ENCODE assay signal across 8 mouse cellular contexts in the genomic region with DNA sequence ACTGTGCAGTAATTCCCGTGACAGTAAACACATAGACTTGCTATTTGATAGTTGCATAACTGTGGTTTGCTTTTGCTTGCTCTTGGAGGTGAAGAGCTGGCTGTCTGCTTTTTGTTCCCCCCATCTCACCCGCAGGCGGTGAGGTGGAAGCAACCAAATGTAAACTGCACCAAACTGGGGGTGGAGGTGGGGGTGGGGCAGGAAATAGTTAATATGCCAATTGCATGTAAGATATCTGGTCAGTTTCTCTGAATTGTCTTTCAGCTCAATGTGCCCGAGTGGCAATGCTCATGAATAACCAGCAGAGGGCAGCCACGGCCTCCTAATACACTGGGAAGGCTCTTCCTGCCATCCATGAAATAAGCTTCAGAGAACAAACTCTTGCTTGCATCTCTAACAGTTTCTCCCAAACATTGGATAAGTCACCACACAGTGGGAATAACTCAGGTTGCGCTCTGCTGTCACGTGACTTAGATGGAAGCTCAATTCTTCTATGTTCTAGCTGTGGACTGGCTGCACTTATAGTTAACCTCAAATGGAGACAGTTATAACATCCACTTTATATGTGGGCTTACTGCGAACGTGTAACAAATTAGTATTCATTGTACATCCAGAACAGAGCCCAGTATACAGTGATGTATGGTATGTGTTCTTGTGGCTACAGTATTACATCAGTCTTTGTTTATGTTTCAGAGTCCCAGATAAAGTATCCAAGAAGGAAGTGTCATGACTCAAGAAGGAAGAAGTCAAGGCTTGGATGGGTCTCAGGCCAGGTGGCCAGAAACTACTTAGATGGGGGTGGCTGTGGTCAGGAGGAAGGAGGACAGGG.
DNase-seq lines count a peak whose midpoint lies in the region; TF ChIP-seq lines count a peak whose summit lies in the region.

No protein-coding gene starts in this region.

- DNase-seq in CH12.LX (ENCODE audit: extremely low read depth), result peak; percentile 61
- peak; percentile 15 to 37 for DNase-seq in adrenal gland, postnatal 4 days (ENCODE audit: low spot score in 2 of 2)
- peak; percentile 61 to 68 for DNase-seq in heart, postnatal 36 days
- peak; percentile 46 to 84 for DNase-seq in layer of hippocampus, adult 18-20 months (ENCODE audit: low spot score in 2 of 2)
- DNase-seq in lung, postnatal 10 days, result peak; percentile 80
- peak; percentile 49 for DNase-seq in retina, postnatal 7 days (ENCODE audit: low read depth, low spot score)
- peak; percentile 47 to 64 for DNase-seq in urinary bladder, postnatal 4 days (ENCODE audit: low spot score in 2 of 2)

- no peaks in the 10 kb centered on the region for H3K27me3 ChIP-seq in CH12.LX (replicated peaks)

- TF ChIP-seq POLR2A in CH12.LX (IDR thresholded peaks at IDR 0.05; ENCODE audit: low read depth, low read length), result no peak
- no peak for TF ChIP-seq POLR2A in embryonic fibroblast, embryonic 13.5 days (IDR thresholded peaks at IDR 0.05; ENCODE audit: low read depth, low read length)

- no peak overlapping the region for H3K4me2 ChIP-seq in CH12.LX (ENCODE audit: insufficient read depth, low read depth, poor library complexity, severe bottlenecking)

- no peak overlapping the region for H3K27ac ChIP-seq in CH12.LX (ENCODE audit: insufficient read depth, low read depth)
- H3K27ac ChIP-seq in embryonic fibroblast, embryonic 13.5 days (ENCODE audit: insufficient read depth, low read length), result no peak overlapping the region

- H3K4me3 ChIP-seq in CH12.LX (replicated peaks in 1 of 3; ENCODE audit: low read depth in 2 of 3, low read length in 2 of 3, poor library complexity in 1 of 3), result no peak overlapping the region
- no peak overlapping the region for H3K4me3 ChIP-seq in embryonic fibroblast, embryonic 13.5 days (ENCODE audit: insufficient read depth, low read length)

- no peaks in the 10 kb centered on the region for H3K79me2 ChIP-seq in CH12.LX (replicated peaks; ENCODE audit: control insufficient read depth, extremely low read depth, insufficient read depth, poor library complexity, severe bottlenecking)

- intact Hi-C loops in heart, postnatal 36 days (cut with DNase I), result loop anchor here (1.0 to 10.0 kb wide), 2 partner anchors 352 to 635 kb away; partner anchors contain the start of gene Wdr70

- no peaks in the 10 kb centered on the region for H3K36me3 ChIP-seq in CH12.LX (replicated peaks in 1 of 2; ENCODE audit: control insufficient read depth in 1 of 2, insufficient read depth in 1 of 2, low read length in 1 of 2)

- peak; percentile 89 for TF ChIP-seq RAD21 in CH12.LX (IDR thresholded peaks at IDR 0.05; ENCODE audit: low read depth, low read length)

- no peaks in the 10 kb centered on the region for H3K9me3 ChIP-seq in CH12.LX (replicated peaks; ENCODE audit: low read length)

- peak; percentile 77 to 82 for TF ChIP-seq CTCF in CH12.LX (conservative IDR thresholded peaks at IDR 0.05 in 1 of 2, IDR thresholded peaks at IDR 0.05 in 1 of 2; ENCODE audit: low read depth in 2 of 2, low read length in 2 of 2)
- TF ChIP-seq CTCF in embryonic fibroblast, embryonic 13.5 days (IDR thresholded peaks at IDR 0.05; ENCODE audit: borderline replicate concordance, insufficient read depth, low read length), result peak; percentile 65; the same call in 1 of the 2 replicates

- no peak for TF ChIP-seq EP300 in CH12.LX (IDR thresholded peaks at IDR 0.05; ENCODE audit: low read length)

- H3K4me1 ChIP-seq in CH12.LX (ENCODE audit: control insufficient read depth in 1 of 2, insufficient read depth in 2 of 2), result peaks cover 5 to 26% of the 10 kb centered on the region in 2 experiments; a peak in 2 of 4 replicates
- peaks cover 2% of the 10 kb centered on the region for H3K4me1 ChIP-seq in embryonic fibroblast, embryonic 13.5 days (ENCODE audit: control insufficient read depth, insufficient read depth, low read length)

- in situ Hi-C loops in CH12.LX (cut with MboI; ENCODE audit: low pct_ligation_motif_present, low pct_unique_long_range_greater_than_20kb, low sequenced_read_pairs), result loop anchor here (25.0 kb wide), 2 partner anchors 352 to 577 kb away; partner anchors contain the start of gene Gdnf

- dilution Hi-C loops in CH12.LX (cut with MboI; ENCODE audit: extremely low pct_ligation_motif_present, extremely low pct_unique_long_range_greater_than_20kb, low sequenced_read_pairs), result no loop called here

- no peak overlapping the region for H3K9ac ChIP-seq in CH12.LX (ENCODE audit: insufficient read depth, low read depth)

TF ChIP-seq in CH12.LX, 34 proteins besides CTCF, POLR2A, EP300 and RAD21:
- TF ChIP-seq USF1 (IDR thresholded peaks at IDR 0.05; ENCODE audit: low read depth, low read length), result 0 out of 2 replicates have a peak, but pooled peaks have one; percentile 17
- no peak for TF ChIP-seq MAX (IDR thresholded peaks at IDR 0.05; ENCODE audit: low read length)
- TF ChIP-seq ZMIZ1 (IDR thresholded peaks at IDR 0.05; ENCODE audit: low read depth, low read length), result no peak
- TF ChIP-seq USF2 (conservative IDR thresholded peaks at IDR 0.05; ENCODE audit: low read depth, low read length), result peak; percentile 18; the same call in 1 of the 2 replicates
- TF ChIP-seq KAT2A (IDR thresholded peaks at IDR 0.05; ENCODE audit: insufficient replicate concordance, low read length), result no peak
- peak; percentile 84 for TF ChIP-seq SMC3 (IDR thresholded peaks at IDR 0.05; ENCODE audit: low read depth, low read length)
- no peak for TF ChIP-seq SIN3A (IDR thresholded peaks at IDR 0.05; ENCODE audit: low read length)
- no peak for TF ChIP-seq RCOR1 (conservative IDR thresholded peaks at IDR 0.05; ENCODE audit: low read depth, low read length)
- no peak for TF ChIP-seq ZC3H11A (IDR thresholded peaks at IDR 0.05; ENCODE audit: low read depth, low read length)

Comparison
In these comparisons a context has a peak if more than half of its experiments do, and no peak if none do; other contexts are left out.
1. DNase-seq: peak in every context shown above with its lines; median percentile 80 in lung, postnatal 10 days; 65 in layer of hippocampus, adult 18-20 months; 64 in heart, postnatal 36 days; 61 in CH12.LX; 56 in urinary bladder, postnatal 4 days; 49 in retina, postnatal 7 days; 26 in adrenal gland, postnatal 4 days.